Mouse (Mus musculus) heart, adult 2 months (tissue): ENCODE measurements around the gene Tep1. TPM values are rescaled to one million over a fixed set of nuclear protein-coding genes. Genes with fewer than 3 reads are reported as not detected.

Source experiments
- DNase-seq, 2 experiments: peaks; one replicate each; pipeline ENCODE4 v3.0.0; 2021
- H3K27ac ChIP-seq: fragments of 200-600 bp; 2 replicates; pipeline ENCODE4 v1.8.1; 2022
- H3K27me3 ChIP-seq: fragments of 200-500 bp; 2 replicates; pipeline ENCODE4 v1.6.1; 2012; ENCODE audit warnings: mild to moderate bottlenecking, low read length, inconsistent platforms, mixed read lengths; ENCODE audit not compliant: control insufficient read depth, insufficient read depth
- H3K36me3 ChIP-seq: fragments of 200-500 bp; 2 replicates; pipeline ENCODE4 v1.6.1; 2012; ENCODE audit warnings: low read length, inconsistent platforms; ENCODE audit not compliant: control insufficient read depth, insufficient read depth
- H3K4me1 ChIP-seq: fragments of 200-500 bp; 2 replicates; pipeline ENCODE4 v1.6.1; 2011; ENCODE audit warnings: low read length; ENCODE audit not compliant: control insufficient read depth, insufficient read depth
- H3K4me3 ChIP-seq: fragments of 200-600 bp; 2 replicates; pipeline ENCODE4 v1.8.1; 2022
- H3K79me2 ChIP-seq: fragments of 200-500 bp; replicated peaks from 2 replicates; pipeline ENCODE4 v1.6.1; 2012; ENCODE audit warnings: mild to moderate bottlenecking, inconsistent platforms, low read length, moderate library complexity, mixed read lengths; ENCODE audit not compliant: control insufficient read depth, insufficient read depth
- H3K9ac ChIP-seq: fragments of 200-500 bp; 2 replicates; pipeline ENCODE4 v1.6.1; 2012; ENCODE audit warnings: low read depth, mild to moderate bottlenecking, control low read depth, inconsistent platforms, low read length, mixed read lengths
- CTCF ChIP-seq: fragments of 200-600 bp; IDR thresholded peaks from 2 replicates; pipeline ENCODE4 v1.8.1; 2022; ENCODE audit warnings: antibody characterized with exemption, mild to moderate bottlenecking, moderate library complexity
- EP300 ChIP-seq: fragments of 200-500 bp; IDR thresholded peaks from 2 replicates; pipeline ENCODE4 v1.6.1; 2011; ENCODE audit warnings: low read depth, low read length, control low read depth; ENCODE audit not compliant: insufficient read depth
- POLR2A ChIP-seq: fragments of 200-500 bp; IDR thresholded peaks from 2 replicates; pipeline ENCODE4 v1.6.1; 2011; ENCODE audit warnings: mild to moderate bottlenecking, low read depth, low read length, control low read depth; ENCODE audit not compliant: insufficient read depth
- WGBS: fragments of 180-500 bp; shearing (Covaris S2); methylation state at CpG from one replicate; pipeline ENCODE4 v1.1.7; 2018; 5-methylcytosine and 5-hydroxymethylcytosine counted together
- intact Hi-C: fragments of 180-260 bp; cut with DNase I; formaldehyde crosslinking; loops from one replicate; pipeline ENCODE4 v1.15.1; 2025
- polyA plus RNA-seq: library from polyadenylated mRNA; depleted of rRNA; stranded (reverse); fragments of >200 nt; gene quantifications from 2 replicates; pipeline ENCODE4 v1.2.3, GENCODE M21; 2012
- total RNA-seq, 2 experiments: library from RNA; stranded (reverse); gene quantifications; 2 replicates each; pipeline ENCODE4 v1.2.3; 2021

Tep1 gene
- total and polyA plus RNA-seq, 3 experiments: 10.1 to 12.2 (median 11.9) TPM

DNA sequence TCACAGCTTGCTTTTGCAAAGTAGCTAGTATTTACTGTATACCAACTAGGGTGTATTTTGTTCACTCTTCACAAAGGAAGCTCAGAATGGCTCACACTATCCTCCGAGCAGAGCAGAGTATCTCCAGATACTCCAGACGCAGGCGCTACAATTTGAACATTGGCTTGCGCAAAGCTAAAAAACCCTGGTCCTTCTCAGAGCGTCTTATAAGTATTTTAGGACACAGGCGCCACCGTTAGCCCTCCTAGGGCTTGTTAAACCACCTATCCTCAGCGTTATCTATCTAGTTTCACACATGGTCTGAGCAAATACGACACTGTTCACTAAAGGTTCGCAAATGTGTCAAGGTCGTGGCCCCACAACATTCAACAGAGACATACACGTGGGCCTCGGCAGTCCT lies 65.7 kb downstream of the Tep1 start:
- DNase-seq: no peak
- no peak overlapping the region for H3K27ac ChIP-seq
- TF ChIP-seq POLR2A (no peak), EP300 (no peak), CTCF (no peak)
- H3K4me3 ChIP-seq: no peak overlapping the region
- no peaks in the 10 kb centered on the region for H3K79me2 ChIP-seq
- H3K27me3 ChIP-seq: no peaks in the 10 kb centered on the region
- peaks cover 1% of the 10 kb centered on the region; the same call in 1 of the 2 replicates for H3K4me1 ChIP-seq
- no peak overlapping the region for H3K9ac ChIP-seq
- no peaks in the 10 kb centered on the region for H3K36me3 ChIP-seq
- whole genome bisulfite sequencing: 72% methylated on average over 13 of the region's 13 CpGs
- intact Hi-C loops: loop anchor here (1.0 to 10.0 kb wide), 4 partner anchors 63 to 460 kb away; partner anchors contain the start of genes Pip4p1 and Pnp

DNA sequence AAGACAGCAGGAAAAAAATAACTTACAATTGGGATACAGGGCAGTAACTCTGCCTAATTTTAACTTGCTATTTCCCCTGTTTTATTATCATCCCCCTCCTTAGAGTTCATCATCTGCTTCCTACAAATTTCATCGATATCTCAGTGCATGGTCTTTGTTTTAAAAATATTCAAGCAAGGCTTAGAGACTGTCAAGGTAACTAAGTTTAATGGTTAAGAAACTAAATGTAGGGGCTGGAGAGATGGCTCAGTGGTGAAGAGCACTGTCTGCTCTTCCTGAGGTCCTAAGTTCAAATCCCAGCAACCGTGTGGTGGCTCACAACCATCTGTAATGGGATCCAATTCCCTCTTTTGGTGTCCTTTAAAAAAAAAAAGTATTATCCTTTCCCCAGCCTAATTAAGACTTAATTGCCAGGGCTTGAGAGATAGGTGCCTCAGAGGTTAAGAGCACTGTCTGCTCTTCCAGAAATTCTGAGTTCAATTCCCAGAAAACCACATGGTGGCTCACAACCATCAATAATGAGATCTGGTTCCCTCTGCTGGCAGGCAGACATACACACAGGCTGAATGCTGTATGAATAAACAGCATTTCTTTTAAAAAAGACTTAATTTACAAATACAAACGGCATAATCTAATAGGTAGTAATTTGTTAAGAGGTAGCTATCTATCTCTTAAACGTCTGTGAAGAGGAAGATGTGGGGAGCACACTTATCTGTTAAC lies 67.4 kb downstream of the Tep1 start:
- Histone ChIP-seq H3K4me3 (no peak overlapping the region), H3K4me1 (peaks cover 1% of the 10 kb centered on the region; the same call in 1 of the 2 replicates), H3K9ac (no peak overlapping the region), H3K36me3 (no peaks in the 10 kb centered on the region), H3K27ac (no peak overlapping the region), H3K79me2 (no peaks in the 10 kb centered on the region), H3K27me3 (no peaks in the 10 kb centered on the region)
- WGBS: 57% methylated on average over 4 of the region's 4 CpGs
- peak; percentile 66 for TF ChIP-seq CTCF
- no peak for TF ChIP-seq EP300
- intact Hi-C loops: loop anchor here (10.0 kb wide), 1 partner anchor 462 kb away; no protein-coding TSS in a partner anchor
- no peak for DNase-seq

DNA sequence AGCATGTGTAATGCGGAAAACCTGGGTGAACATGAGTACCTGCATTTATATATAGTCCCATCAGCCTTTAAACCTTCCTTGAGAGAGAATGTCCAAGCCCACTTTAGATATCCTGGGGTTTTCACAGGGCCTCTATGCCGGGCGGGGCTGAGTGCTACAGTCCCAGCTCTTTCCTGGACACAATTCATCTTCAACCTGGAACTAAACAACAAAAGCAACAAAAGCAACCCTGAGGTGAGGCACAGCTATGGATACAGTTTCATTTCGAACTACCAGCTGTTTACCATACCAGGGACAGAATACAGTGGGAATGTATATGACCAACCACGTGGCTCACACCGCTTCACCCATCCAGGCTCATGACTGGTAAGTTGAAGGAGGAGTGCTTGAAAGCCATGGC lies 67.9 kb downstream of the Tep1 start:
- no peak overlapping the region for H3K9ac ChIP-seq
- peaks cover 1% of the 10 kb centered on the region; the same call in 1 of the 2 replicates for H3K4me1 ChIP-seq
- no peaks in the 10 kb centered on the region for H3K79me2 ChIP-seq
- 85% methylated on average over 6 of the region's 6 CpGs for WGBS
- TF ChIP-seq EP300 (no peak), POLR2A (no peak), CTCF (no peak)
- intact Hi-C loops: loop anchor here (10.0 kb wide), 1 partner anchor 462 kb away; no protein-coding TSS in a partner anchor
- H3K36me3 ChIP-seq: no peaks in the 10 kb centered on the region
- no peak for DNase-seq
- no peaks in the 10 kb centered on the region for H3K27me3 ChIP-seq
- H3K4me3 ChIP-seq: no peak overlapping the region
- no peak overlapping the region for H3K27ac ChIP-seq

DNA sequence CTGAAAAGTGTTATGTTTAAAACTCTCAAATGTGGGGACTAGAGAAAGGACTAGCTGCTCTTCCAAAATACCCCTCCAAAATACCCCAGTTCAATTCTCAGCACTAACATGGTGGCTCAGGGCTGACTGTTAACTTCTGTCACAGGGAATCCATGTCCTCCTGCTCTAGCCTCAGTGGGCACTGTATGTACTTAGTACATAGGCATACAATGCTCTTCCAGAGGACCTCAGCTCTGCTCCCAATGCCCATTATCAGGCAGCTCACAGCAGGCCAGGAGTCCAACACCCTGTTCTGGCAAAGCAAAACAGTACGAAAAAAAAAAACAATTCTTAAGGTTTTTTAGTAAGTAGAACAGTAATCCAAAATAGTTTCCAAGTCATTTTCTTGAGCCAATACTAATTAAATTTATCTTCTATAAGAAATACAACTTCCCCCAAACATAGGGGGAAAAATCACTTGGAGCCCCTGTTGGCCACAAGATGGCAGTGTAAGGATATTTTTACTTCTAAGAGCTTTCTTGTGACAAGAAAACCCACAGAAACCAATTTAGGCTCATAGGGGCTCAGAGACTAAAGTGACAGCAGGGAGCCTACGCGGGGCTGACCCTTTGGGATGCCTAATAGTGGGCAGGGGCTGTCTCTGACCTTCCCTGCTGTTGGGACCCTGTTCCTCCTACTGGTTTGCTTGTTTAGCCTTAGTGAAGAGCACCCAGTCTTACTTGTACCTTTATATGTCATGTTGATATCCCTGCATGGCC lies 70.7 kb downstream of the Tep1 start:
- TF ChIP-seq EP300: no peak
- no peak for TF ChIP-seq POLR2A
- TF ChIP-seq CTCF: peak; percentile 86
- Histone ChIP-seq H3K9ac (no peak overlapping the region), H3K27me3 (no peaks in the 10 kb centered on the region), H3K27ac (no peak overlapping the region), H3K36me3 (no peaks in the 10 kb centered on the region), H3K4me3 (no peak overlapping the region), H3K79me2 (no peaks in the 10 kb centered on the region), H3K4me1 (no peaks in the 10 kb centered on the region)
- intact Hi-C loops: loop anchor here (1.0 to 10.0 kb wide), 2 partner anchors 264 to 465 kb away; no protein-coding TSS in a partner anchor
- DNase-seq: peak; percentile 19 to 40
- WGBS: 11% methylated on average over 3 of the region's 3 CpGs

DNA sequence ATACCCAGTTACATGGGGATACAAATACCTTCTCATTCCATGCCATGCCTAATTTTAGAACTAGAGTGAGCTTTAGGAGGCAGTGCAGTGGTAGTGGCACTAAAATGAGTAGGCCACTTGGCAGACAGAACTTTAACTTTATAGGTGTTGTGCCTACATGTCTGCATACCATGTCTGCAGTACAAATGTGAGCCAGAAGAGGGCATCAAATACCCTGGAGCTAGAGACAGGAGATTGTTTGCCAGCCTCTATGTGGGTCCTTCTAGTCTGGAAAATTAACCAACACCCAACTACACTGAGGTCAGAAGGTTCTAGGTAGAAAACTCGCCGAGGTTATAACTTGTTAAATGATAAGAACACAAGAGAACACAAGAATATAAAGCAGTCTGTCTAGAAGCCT lies 71.8 kb downstream of the Tep1 start:
- WGBS: 59% methylated on average over 2 of the region's 2 CpGs
- Histone ChIP-seq H3K79me2 (no peaks in the 10 kb centered on the region), H3K27ac (no peak overlapping the region), H3K36me3 (no peaks in the 10 kb centered on the region), H3K9ac (no peak overlapping the region), H3K4me1 (no peaks in the 10 kb centered on the region), H3K27me3 (no peaks in the 10 kb centered on the region), H3K4me3 (no peak overlapping the region)
- DNase-seq: no peak
- no peak for TF ChIP-seq EP300
- TF ChIP-seq CTCF: peak; percentile 50
- no peak for TF ChIP-seq POLR2A
- intact Hi-C loops: no loop called here

DNA sequence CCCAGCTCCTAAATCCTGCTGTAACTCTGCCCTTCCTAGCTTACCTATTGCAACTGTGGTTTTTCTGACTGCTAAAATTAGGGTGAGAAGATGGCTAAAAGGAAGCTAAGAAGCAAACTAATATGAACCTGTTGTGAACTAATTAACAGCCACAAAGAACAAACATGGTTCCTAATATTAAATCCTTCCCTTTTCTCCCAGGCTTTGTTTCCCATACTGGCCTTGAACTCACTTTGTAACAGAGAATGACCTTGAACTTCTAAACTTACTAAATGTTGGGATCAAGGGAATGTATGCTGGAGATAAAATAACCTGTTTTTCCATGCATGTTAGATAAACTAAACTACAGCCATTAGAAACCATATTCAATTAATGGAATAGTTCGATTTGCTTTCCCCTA lies 73.9 kb downstream of the Tep1 start:
- no peak for TF ChIP-seq CTCF
- no peak for TF ChIP-seq POLR2A
- no peak for TF ChIP-seq EP300
- intact Hi-C loops: no loop called here
- H3K9ac ChIP-seq: no peak overlapping the region
- H3K27ac ChIP-seq: no peak overlapping the region
- no peaks in the 10 kb centered on the region for H3K36me3 ChIP-seq
- no peaks in the 10 kb centered on the region for H3K27me3 ChIP-seq
- H3K79me2 ChIP-seq: no peaks in the 10 kb centered on the region
- no peak for DNase-seq
- H3K4me1 ChIP-seq: no peaks in the 10 kb centered on the region
- WGBS: 79% methylated on average over 1 of the region's 1 CpGs
- no peak overlapping the region for H3K4me3 ChIP-seq
